ENCODE assay signal across 8 mouse cellular contexts in genomic region chr2:37734979-37735806, GRCm38 (mm10). TPM values are rescaled to one million over a fixed set of nuclear protein-coding genes. Genes with fewer than 3 reads are reported as not detected.
A peak's percentile ranks its signal among the peaks of the same experiment; 100 is the strongest.
DNase-seq lines count a peak whose midpoint lies in the region; ATAC-seq lines count a peak whose summit lies in the region.
"Had no signal": no experiment of that assay in that cellular context is flagged by ENCODE, and none has a peak within 500 bp of the region (broad histone marks: within the 10 kb centered on the region; RNA-seq: fewer than 3 reads in every experiment).

No protein-coding gene starts in this region.

- no peaks in the 10 kb centered on the region for H3K9me3 ChIP-seq in embryonic facial prominence, embryonic 12.5 days
- no peaks in the 10 kb centered on the region for H3K9me3 ChIP-seq in intestine, embryonic 15.5 days

- H3K27ac ChIP-seq in embryonic facial prominence, embryonic 12.5 days, result no peak overlapping the region
- no peak overlapping the region for H3K27ac ChIP-seq in intestine, embryonic 15.5 days

- peaks cover 7% of the 10 kb centered on the region; the same call in 1 of the 2 replicates for H3K4me1 ChIP-seq in embryonic facial prominence, embryonic 12.5 days
- H3K4me1 ChIP-seq in intestine, embryonic 15.5 days (replicated peaks), result peaks cover 8% of the 10 kb centered on the region

- peak overlapping the region; percentile 35 for H3K4me2 ChIP-seq in embryonic facial prominence, embryonic 12.5 days (replicated peaks)
- peak overlapping the region; percentile 49 for H3K4me2 ChIP-seq in intestine, embryonic 15.5 days (replicated peaks)

- H3K9ac ChIP-seq in embryonic facial prominence, embryonic 12.5 days, result no peak overlapping the region
- H3K9ac ChIP-seq in intestine, embryonic 15.5 days, result no peak overlapping the region

- no peaks in the 10 kb centered on the region for H3K27me3 ChIP-seq in embryonic facial prominence, embryonic 12.5 days
- no peaks in the 10 kb centered on the region for H3K27me3 ChIP-seq in intestine, embryonic 15.5 days (replicated peaks)

- ATAC-seq in embryonic facial prominence, embryonic 12.5 days (ENCODE audit: insufficient number of reproducible peaks, insufficient read depth, low FRiP score, low TSS enrichment), result no peak
- ATAC-seq in intestine, embryonic 15.5 days, result peak; percentile 81
- ATAC-seq in megakaryocyte progenitor cell, adult 5-6 weeks (replicated peaks; ENCODE audit: poor library complexity), result peak; percentile 71

- H3K4me3 ChIP-seq in embryonic facial prominence, embryonic 12.5 days, result no peak overlapping the region
- H3K4me3 ChIP-seq in intestine, embryonic 15.5 days (replicated peaks), result no peak overlapping the region
- H3K4me3 ChIP-seq: erythroblast, embryonic 14.5 days had no signal

- WGBS in embryonic facial prominence, embryonic 12.5 days, result 18% methylated on average over 17 of the region's 17 CpGs
- 18% methylated on average over 17 of the region's 17 CpGs for WGBS in intestine, embryonic 15.5 days

- H3K36me3 ChIP-seq in embryonic facial prominence, embryonic 12.5 days, result no peaks in the 10 kb centered on the region
- H3K36me3 ChIP-seq in intestine, embryonic 15.5 days, result no peaks in the 10 kb centered on the region

- DNase-seq in ovary, postnatal 36 days (ENCODE audit: low spot score), result peak; percentile 68
- no peak for DNase-seq in ovary, postnatal 10 days (ENCODE audit: low spot score)
- DNase-seq in thymus, adult 18-20 months, result peak; percentile 13 to 46
- no peak for DNase-seq in spleen, postnatal 4 days (ENCODE audit: low spot score in 2 of 2)

RNA-seq across cellular contexts. Expression of gene Strbp, which starts 31.5 kb away (rescaled TPM):
- 47.7 and 47.9 TPM in 2 replicates for polyA plus RNA-seq in embryonic facial prominence, embryonic 12.5 days (2016; fragmentation: Nextera tagmentation; extraction: Ambion mirVana)
- polyA plus RNA-seq in intestine, embryonic 15.5 days (2015; fragmentation: Nextera tagmentation; extraction: Ambion mirVana), result 31.3 and 37.0 TPM in 2 replicates
- total RNA-seq in megakaryocyte progenitor cell, adult 5-6 weeks (2015), result 53.9 and 54.8 TPM in 2 replicates
- 50.3 and 80.3 TPM in 2 replicates for total RNA-seq in megakaryocyte progenitor cell, adult 5-6 weeks (2017)

RNA-seq across cellular contexts. Expression of gene Crb2, which starts 40.9 kb away (rescaled TPM):
- 3.2 and 3.8 TPM in 2 replicates for polyA plus RNA-seq in embryonic facial prominence, embryonic 12.5 days (2016; fragmentation: Nextera tagmentation; extraction: Ambion mirVana)
- 1.9 and 2.1 TPM in 2 replicates for polyA plus RNA-seq in intestine, embryonic 15.5 days (2015; fragmentation: Nextera tagmentation; extraction: Ambion mirVana)
- not detected in 2 replicates for total RNA-seq in megakaryocyte progenitor cell, adult 5-6 weeks (2015)
- total RNA-seq in megakaryocyte progenitor cell, adult 5-6 weeks (2017), result not detected in 2 replicates
- polyA plus RNA-seq: erythroblast, embryonic 14.5 days had no signal

Comparison
In these comparisons a context has a peak if more than half of its experiments do, and no peak if none do; other contexts are left out.
1. DNase-seq: peak in ovary, postnatal 36 days (single experiment) and thymus, adult 18-20 months (2 of 2); none in ovary, postnatal 10 days (single experiment) and spleen, postnatal 4 days (0 of 2).